Mouse (Mus musculus) cerebellum, adult 2 months (tissue): Measurements from ENCODE around the gene Gm6034.
"Not testable (repeated sequence)": the region's sequence is repeated elsewhere in the genome, so short reads cannot be mapped to it uniquely, and the experiment has no call there.

Source experiments
- CTCF ChIP-seq: fragments of 200-500 bp; IDR thresholded peaks from 2 replicates; pipeline ENCODE4 v1.5.1; 2011; ENCODE audit warnings: low read depth, mild to moderate bottlenecking, control low read depth, low read length, moderate library complexity, borderline replicate concordance; ENCODE audit not compliant: insufficient read depth
- POLR2A ChIP-seq: fragments of 200-500 bp; IDR thresholded peaks from 2 replicates; pipeline ENCODE4 v1.6.1; 2011; ENCODE audit warnings: low read length, control low read depth, borderline replicate concordance; ENCODE audit not compliant: insufficient read depth

GRCm38 (mm10) chr17:36085976-36086375 lies 43.2 kb downstream of the Gm6034 start:
- not testable (repeated sequence) for TF ChIP-seq POLR2A, CTCF
